Comparison of ENCODE assay signal across 18 mouse cellular contexts in genomic region chr2:173153266-173153665, GRCm38 (mm10). TPM values are rescaled to one million over a fixed set of nuclear protein-coding genes. Genes with fewer than 3 reads are reported as not detected.
"Had no signal": no experiment of that assay in that cellular context is flagged by ENCODE, and none has a peak within 500 bp of the region (broad histone marks: within the 10 kb centered on the region; RNA-seq: fewer than 3 reads in every experiment).

No protein-coding gene starts in this region.

- H3K9ac ChIP-seq: lung, embryonic 15.5 days; midbrain, embryonic 13.5 days; neural tube, embryonic 15.5 days had no signal

- H3K4me1 ChIP-seq: lung, embryonic 15.5 days; megakaryocyte, embryonic 14.5 days; midbrain, embryonic 13.5 days; neural tube, embryonic 15.5 days had no signal

- DNase-seq: lung, postnatal 14 days; right cerebral cortex, adult 18-20 months; right cerebral cortex, postnatal 25 days; thymus, adult 2 months; thymus, postnatal 25 days had no signal

- H3K36me3 ChIP-seq: limb, embryonic 10.5 days; lung, embryonic 15.5 days; midbrain, embryonic 13.5 days; neural tube, embryonic 15.5 days had no signal

- H3K4me3 ChIP-seq: left cerebral cortex, adult 2 months; limb, embryonic 10.5 days; lung, embryonic 15.5 days; megakaryocyte, embryonic 14.5 days; midbrain, embryonic 13.5 days; neural tube, embryonic 15.5 days had no signal

- H3K27me3 ChIP-seq: lung, embryonic 15.5 days; midbrain, embryonic 13.5 days had no signal

- H3K27ac ChIP-seq: left cerebral cortex, adult 2 months; limb, embryonic 10.5 days; lung, embryonic 15.5 days; macrophage; midbrain, embryonic 13.5 days; neural tube, embryonic 15.5 days had no signal

- ATAC-seq: midbrain, embryonic 13.5 days had no signal

- H3K4me2 ChIP-seq: lung, embryonic 15.5 days; midbrain, embryonic 13.5 days; neural tube, embryonic 15.5 days had no signal

- H3K9me3 ChIP-seq: limb, embryonic 10.5 days; lung, embryonic 15.5 days; midbrain, embryonic 13.5 days; neural tube, embryonic 15.5 days had no signal

RNA-seq across cellular contexts. Expression of gene Pck1, which starts 0.4 kb away (rescaled TPM):
- total RNA-seq: layer of hippocampus, postnatal 25 days; left cerebral cortex, postnatal 14 days; midbrain, postnatal 0 days had no signal
- polyA plus RNA-seq: limb, embryonic 10.5 days; macrophage; midbrain, embryonic 13.5 days; neural tube, embryonic 11.5 days; neural tube, embryonic 15.5 days had no signal

RNA-seq across cellular contexts. Expression of gene Ctcfl, which starts 33.9 kb away (rescaled TPM):
- total RNA-seq: layer of hippocampus, postnatal 25 days; left cerebral cortex, postnatal 14 days; midbrain, postnatal 0 days had no signal
- polyA plus RNA-seq: limb, embryonic 14.5 days; macrophage; midbrain, postnatal 0 days; neural tube, embryonic 11.5 days; urinary bladder, adult 2 months had no signal
